Comparison of ENCODE assay signal across 8 mouse cellular contexts in genomic region chr14:55825216-55826051, GRCm38 (mm10). TPM values are rescaled to one million over a fixed set of nuclear protein-coding genes. Genes with fewer than 3 reads are reported as not detected.
DNase-seq lines count a peak whose midpoint lies in the region; ATAC-seq lines count a peak whose summit lies in the region.

No protein-coding gene starts in this region.

- H3K27ac ChIP-seq in embryonic facial prominence, embryonic 11.5 days (replicated peaks; ENCODE audit: low read depth, low read length): peak overlapping the region; percentile 99
- H3K27ac ChIP-seq in heart, embryonic 11.5 days (ENCODE audit: low read depth, low read length): peak overlapping the region; percentile 82
- peak overlapping the region; percentile 98 for H3K27ac ChIP-seq in limb, embryonic 10.5 days
- peak overlapping the region; percentile 54; the same call in 1 of the 2 replicates for H3K27ac ChIP-seq in midbrain, embryonic 16.5 days (ENCODE audit: low read length)

- under 1% methylated on average over 31 of the region's 37 CpGs for WGBS in embryonic facial prominence, embryonic 11.5 days
- WGBS in heart, embryonic 11.5 days (ENCODE audit: insufficient replicate concordance): under 1% methylated on average over 21 of the region's 37 CpGs
- under 1% methylated on average over 20 of the region's 37 CpGs for WGBS in limb, embryonic 10.5 days
- under 1% methylated on average over 18 of the region's 37 CpGs for WGBS in midbrain, embryonic 16.5 days

- H3K4me1 ChIP-seq in embryonic facial prominence, embryonic 11.5 days (ENCODE audit: control insufficient read depth, insufficient read depth, low read length): peaks cover 6% of the 10 kb centered on the region; the same call in 1 of the 2 replicates
- peaks cover 36% of the 10 kb centered on the region for H3K4me1 ChIP-seq in heart, embryonic 11.5 days (ENCODE audit: control insufficient read depth, insufficient read depth, low read length)
- peaks cover 66% of the 10 kb centered on the region for H3K4me1 ChIP-seq in limb, embryonic 10.5 days
- peaks cover 26% of the 10 kb centered on the region for H3K4me1 ChIP-seq in midbrain, embryonic 16.5 days (ENCODE audit: control insufficient read depth, insufficient read depth, low read length)

- ATAC-seq in embryonic facial prominence, embryonic 11.5 days (replicated peaks; ENCODE audit: insufficient number of reproducible peaks, low FRiP score, low TSS enrichment, low read depth): peak; percentile 4; the same call in 1 of the 2 replicates
- ATAC-seq in heart, embryonic 11.5 days (replicated peaks; ENCODE audit: insufficient number of reproducible peaks, low FRiP score, low TSS enrichment): no peak
- no peak for ATAC-seq in midbrain, embryonic 16.5 days
- no peak for ATAC-seq in inflammation-experienced regulatory T-cells, adult 6 months

- peak overlapping the region; percentile 69 for H3K9ac ChIP-seq in embryonic facial prominence, embryonic 11.5 days (replicated peaks; ENCODE audit: low read length)
- H3K9ac ChIP-seq in heart, embryonic 11.5 days (ENCODE audit: low read depth, low read length): peak overlapping the region; percentile 82
- peak overlapping the region; percentile 71 for H3K9ac ChIP-seq in midbrain, embryonic 16.5 days (ENCODE audit: low read depth, low read length)

- H3K27me3 ChIP-seq in embryonic facial prominence, embryonic 11.5 days (ENCODE audit: control insufficient read depth, insufficient read depth, low read length): no peaks in the 10 kb centered on the region
- peaks cover 11% of the 10 kb centered on the region for H3K27me3 ChIP-seq in heart, embryonic 11.5 days (ENCODE audit: control insufficient read depth, insufficient read depth, low read length)
- H3K27me3 ChIP-seq in limb, embryonic 10.5 days (ENCODE audit: low read depth, poor library complexity, severe bottlenecking): no peaks in the 10 kb centered on the region
- peaks cover 13% of the 10 kb centered on the region for H3K27me3 ChIP-seq in midbrain, embryonic 16.5 days (ENCODE audit: control insufficient read depth, insufficient read depth, low read depth, low read length)

- H3K36me3 ChIP-seq in embryonic facial prominence, embryonic 11.5 days (replicated peaks; ENCODE audit: control insufficient read depth, insufficient read depth, low read depth, low read length): peaks cover 6% of the 10 kb centered on the region
- no peaks in the 10 kb centered on the region; the same call in 1 of the 2 replicates for H3K36me3 ChIP-seq in heart, embryonic 11.5 days (ENCODE audit: control insufficient read depth, insufficient read depth, low read length)
- H3K36me3 ChIP-seq in limb, embryonic 10.5 days: peaks cover 45% of the 10 kb centered on the region
- H3K36me3 ChIP-seq in midbrain, embryonic 16.5 days (ENCODE audit: control insufficient read depth, insufficient read depth, low read length): no peaks in the 10 kb centered on the region

- H3K4me3 ChIP-seq in embryonic facial prominence, embryonic 11.5 days (ENCODE audit: low read depth, low read length): peak overlapping the region; percentile 87
- peak overlapping the region; percentile 64 for H3K4me3 ChIP-seq in heart, embryonic 11.5 days (ENCODE audit: low read depth, low read length)
- H3K4me3 ChIP-seq in limb, embryonic 10.5 days: peak overlapping the region; percentile 83
- H3K4me3 ChIP-seq in midbrain, embryonic 16.5 days (ENCODE audit: low read depth, low read length): peak overlapping the region; percentile 46

- no peaks in the 10 kb centered on the region for H3K9me3 ChIP-seq in embryonic facial prominence, embryonic 11.5 days (replicated peaks; ENCODE audit: control insufficient read depth, low read length)
- no peaks in the 10 kb centered on the region for H3K9me3 ChIP-seq in heart, embryonic 11.5 days (replicated peaks; ENCODE audit: control insufficient read depth, low read length)
- no peaks in the 10 kb centered on the region for H3K9me3 ChIP-seq in limb, embryonic 10.5 days (replicated peaks)
- H3K9me3 ChIP-seq in midbrain, embryonic 16.5 days (replicated peaks; ENCODE audit: control insufficient read depth, low read length, poor library complexity, severe bottlenecking): no peaks in the 10 kb centered on the region

- DNase-seq in right cerebral cortex, postnatal 10 days (ENCODE audit: low spot score in 2 of 2): peak; percentile 38 to 49
- no peak for DNase-seq in right cerebral cortex, adult 2 months (ENCODE audit: low spot score in 2 of 2)
- DNase-seq in embryonic facial prominence, embryonic 11.5 days (ENCODE audit: low spot score): peak; percentile 80
- peak; percentile 86 for DNase-seq in limb, embryonic 10.5 days (ENCODE audit: low spot score)
- DNase-seq in ovary, postnatal 10 days (ENCODE audit: low spot score): no peak

- H3K4me2 ChIP-seq in embryonic facial prominence, embryonic 11.5 days (ENCODE audit: low read depth, low read length): peak overlapping the region; percentile 94
- H3K4me2 ChIP-seq in heart, embryonic 11.5 days: peak overlapping the region; percentile 94
- H3K4me2 ChIP-seq in midbrain, embryonic 16.5 days (ENCODE audit: low read length): peak overlapping the region; percentile 89

RNA-seq across cellular contexts. Expression of gene Nfatc4, which starts 2.5 kb away (rescaled TPM):
- 53.7 and 61.6 TPM in 2 replicates for polyA plus RNA-seq in embryonic facial prominence, embryonic 11.5 days (2014; fragmentation: Nextera tagmentation; extraction: Ambion mirVana)
- 15.5 and 16.9 TPM in 2 replicates for polyA plus RNA-seq in heart, embryonic 11.5 days (2014; fragmentation: Nextera tagmentation; extraction: Ambion mirVana)
- polyA plus RNA-seq in limb, embryonic 10.5 days (2016; fragmentation: Nextera tagmentation; extraction: Ambion mirVana): 106 and 157 TPM in 2 replicates
- 6.7 and 7.0 TPM in 2 replicates for polyA plus RNA-seq in midbrain, embryonic 16.5 days (2015; fragmentation: Nextera tagmentation; extraction: Ambion mirVana)
- polyA plus RNA-seq in inflammation-experienced regulatory T-cells, adult 6 months (2017; shearing (Covaris generic)): not detected

RNA-seq across cellular contexts. Expression of gene Nynrin, which starts 28.4 kb away (rescaled TPM):
- 13.6 and 19.4 TPM in 2 replicates for polyA plus RNA-seq in embryonic facial prominence, embryonic 11.5 days (2014; fragmentation: Nextera tagmentation; extraction: Ambion mirVana)
- polyA plus RNA-seq in heart, embryonic 11.5 days (2014; fragmentation: Nextera tagmentation; extraction: Ambion mirVana): 12.5 and 20.3 TPM in 2 replicates
- polyA plus RNA-seq in limb, embryonic 10.5 days (2016; fragmentation: Nextera tagmentation; extraction: Ambion mirVana): 31.1 and 44.4 TPM in 2 replicates
- 11.0 and 11.9 TPM in 2 replicates for polyA plus RNA-seq in midbrain, embryonic 16.5 days (2015; fragmentation: Nextera tagmentation; extraction: Ambion mirVana)
- polyA plus RNA-seq in inflammation-experienced regulatory T-cells, adult 6 months (2017; shearing (Covaris generic)): under 1 TPM in 1 of 3 experiments, not detected in 2; 0.04 TPM

RNA-seq across cellular contexts. Expression of gene Ripk3, which starts 36.8 kb away (rescaled TPM):
- 33.7 and 38.8 TPM in 2 replicates for polyA plus RNA-seq in embryonic facial prominence, embryonic 11.5 days (2014; fragmentation: Nextera tagmentation; extraction: Ambion mirVana)
- 19.6 and 19.8 TPM in 2 replicates for polyA plus RNA-seq in heart, embryonic 11.5 days (2014; fragmentation: Nextera tagmentation; extraction: Ambion mirVana)
- polyA plus RNA-seq in limb, embryonic 10.5 days (2016; fragmentation: Nextera tagmentation; extraction: Ambion mirVana): 25.3 and 29.3 TPM in 2 replicates
- 1.6 and 1.7 TPM in 2 replicates for polyA plus RNA-seq in midbrain, embryonic 16.5 days (2015; fragmentation: Nextera tagmentation; extraction: Ambion mirVana)
- 10 to 100 TPM; 71.9 to 99.8 (median 84.8) TPM for polyA plus RNA-seq in inflammation-experienced regulatory T-cells, adult 6 months (2017; shearing (Covaris generic))

RNA-seq across cellular contexts. Expression of gene Adcy4, which starts 41.5 kb away (rescaled TPM):
- polyA plus RNA-seq in embryonic facial prominence, embryonic 11.5 days (2014; fragmentation: Nextera tagmentation; extraction: Ambion mirVana): 10.6 and 13.0 TPM in 2 replicates
- polyA plus RNA-seq in heart, embryonic 11.5 days (2014; fragmentation: Nextera tagmentation; extraction: Ambion mirVana): 13.2 and 19.7 TPM in 2 replicates
- 7.7 and 13.3 TPM in 2 replicates for polyA plus RNA-seq in limb, embryonic 10.5 days (2016; fragmentation: Nextera tagmentation; extraction: Ambion mirVana)
- polyA plus RNA-seq in midbrain, embryonic 16.5 days (2015; fragmentation: Nextera tagmentation; extraction: Ambion mirVana): 4.0 and 5.0 TPM in 2 replicates
- under 1 TPM in 1 of 3 experiments, not detected in 2; 0.29 TPM for polyA plus RNA-seq in inflammation-experienced regulatory T-cells, adult 6 months (2017; shearing (Covaris generic))

RNA-seq across cellular contexts. Expression of gene Cbln3, which starts 58.8 kb away (rescaled TPM):
- polyA plus RNA-seq in embryonic facial prominence, embryonic 11.5 days (2014; fragmentation: Nextera tagmentation; extraction: Ambion mirVana): 0.07 and 0.17 TPM in 2 replicates
- 0.30 and 0.42 TPM in 2 replicates for polyA plus RNA-seq in heart, embryonic 11.5 days (2014; fragmentation: Nextera tagmentation; extraction: Ambion mirVana)
- polyA plus RNA-seq in limb, embryonic 10.5 days (2016; fragmentation: Nextera tagmentation; extraction: Ambion mirVana): 0.15 and 0.31 TPM in 2 replicates
- polyA plus RNA-seq in midbrain, embryonic 16.5 days (2015; fragmentation: Nextera tagmentation; extraction: Ambion mirVana): 0.15 and 0.20 TPM in 2 replicates
- under 1 TPM in 1 of 3 experiments, not detected in 2; 0.11 TPM for polyA plus RNA-seq in inflammation-experienced regulatory T-cells, adult 6 months (2017; shearing (Covaris generic))

Comparison
In these comparisons a context has a peak if more than half of its experiments do, and no peak if none do; other contexts are left out.
1. DNase-seq: peak in right cerebral cortex, postnatal 10 days (2 of 2), embryonic facial prominence, embryonic 11.5 days (single experiment) and limb, embryonic 10.5 days (single experiment); none in right cerebral cortex, adult 2 months (0 of 2) and ovary, postnatal 10 days (single experiment).
2. RNA of gene Nynrin, which starts 28.4 kb away (polyA plus RNA-seq): 31.1 to 44.4 TPM in limb, embryonic 10.5 days, 13.6 to 19.4 TPM in embryonic facial prominence, embryonic 11.5 days, 12.5 to 20.3 TPM in heart, embryonic 11.5 days and 11.0 to 11.9 TPM in midbrain, embryonic 16.5 days; 0.04 TPM in inflammation-experienced regulatory T-cells, adult 6 months; every median in the first group is over 10 times any median in the second.
3. Peak in every context shown above with its lines, with median percentiles within 50 percentile points of each other: H3K27ac ChIP-seq, H3K4me2 ChIP-seq, H3K4me3 ChIP-seq and H3K9ac ChIP-seq.